Mouse (Mus musculus) heart, embryonic 16.5 days (tissue): ENCODE data around the gene Larp4. TPM values are rescaled to one million over a fixed set of nuclear protein-coding genes. Genes with fewer than 3 reads are reported as not detected.

Source experiments
- ATAC-seq: fragments of 200-750 bp; cut with Nextera tagmentation; replicated peaks from 2 replicates; pipeline ENCODE4 v1.8.0; 2017; ENCODE audit warnings: moderate number of reproducible peaks; ENCODE audit not compliant: insufficient read depth, low FRiP score; ENCODE audit errors: extremely low read depth
- H3K27ac ChIP-seq: fragments of 300-500 bp; sonication (generic); 2 replicates; pipeline ENCODE4 v1.5.1; 2014; ENCODE audit warnings: mild to moderate bottlenecking, low read length, control low read depth, moderate library complexity
- H3K27me3 ChIP-seq: fragments of 300-500 bp; sonication (generic); 2 replicates; pipeline ENCODE4 v1.6.1; 2014; ENCODE audit warnings: low read length, mixed read lengths; ENCODE audit not compliant: control insufficient read depth, insufficient read depth
- H3K36me3 ChIP-seq: fragments of 300-500 bp; sonication (generic); 2 replicates; pipeline ENCODE4 v1.6.1; 2014; ENCODE audit not compliant: control insufficient read depth, insufficient read depth
- H3K4me1 ChIP-seq: fragments of 300-500 bp; sonication (generic); 2 replicates; pipeline ENCODE4 v1.6.1; 2014; ENCODE audit warnings: low read length, mixed read lengths; ENCODE audit not compliant: control insufficient read depth, insufficient read depth
- H3K4me2 ChIP-seq: fragments of 300-500 bp; sonication (generic); 2 replicates; pipeline ENCODE4 v1.6.1; 2014; ENCODE audit warnings: low read depth, mild to moderate bottlenecking, control low read depth, low read length
- H3K4me3 ChIP-seq: fragments of 300-500 bp; sonication (generic); 2 replicates; pipeline ENCODE4 v1.5.1; 2014; ENCODE audit warnings: mild to moderate bottlenecking, control low read depth, low read length
- H3K9ac ChIP-seq: fragments of 300-500 bp; sonication (generic); 2 replicates; pipeline ENCODE4 v1.6.1; 2014; ENCODE audit warnings: low read length, control low read depth
- H3K9me3 ChIP-seq: fragments of 300-500 bp; sonication (generic); replicated peaks from 2 replicates; pipeline ENCODE4 v1.6.1; 2016; ENCODE audit warnings: low read length; ENCODE audit not compliant: control insufficient read depth
- WGBS: fragments of 180-500 bp; shearing (Covaris S2); extraction: QIAGEN DNeasy Blood & Tissue Kit; methylation state at CpG from one replicate; pipeline ENCODE4 v1.1.7; 2014; 5-methylcytosine and 5-hydroxymethylcytosine counted together
- polyA plus RNA-seq: library from polyadenylated mRNA; unstranded; fragments of >200 nt; fragmentation: Nextera tagmentation; extraction: Ambion mirVana; gene quantifications from 2 replicates; pipeline ENCODE4 v1.2.1, GENCODE M21; 2015

Gene Larp4
- polyA plus RNA-seq, 1 experiment from 2014 or later = 28.9 TPM

DNA sequence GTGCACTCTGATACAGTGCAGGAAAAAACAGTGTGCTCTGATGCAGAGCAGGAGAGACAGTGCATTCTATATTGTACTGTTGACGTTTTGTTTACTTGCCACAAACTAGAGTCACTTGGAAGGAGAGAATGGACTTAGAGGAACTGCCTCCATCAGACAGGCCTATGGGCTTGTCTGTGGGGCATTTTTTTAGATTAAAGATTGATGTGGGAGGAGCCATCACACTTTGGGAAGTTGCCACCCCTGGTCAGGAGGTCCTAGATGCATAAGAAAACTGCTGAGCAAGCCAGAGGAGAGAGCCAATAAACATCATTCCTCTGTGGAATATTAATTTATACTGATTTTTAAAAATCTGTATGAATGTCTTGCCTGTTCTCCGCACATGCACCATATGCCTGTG lies 58.3 kb downstream of the Larp4 start:
- ATAC-seq = no peak
- 76% methylated on average over 2 of the region's 2 CpGs for WGBS

DNA sequence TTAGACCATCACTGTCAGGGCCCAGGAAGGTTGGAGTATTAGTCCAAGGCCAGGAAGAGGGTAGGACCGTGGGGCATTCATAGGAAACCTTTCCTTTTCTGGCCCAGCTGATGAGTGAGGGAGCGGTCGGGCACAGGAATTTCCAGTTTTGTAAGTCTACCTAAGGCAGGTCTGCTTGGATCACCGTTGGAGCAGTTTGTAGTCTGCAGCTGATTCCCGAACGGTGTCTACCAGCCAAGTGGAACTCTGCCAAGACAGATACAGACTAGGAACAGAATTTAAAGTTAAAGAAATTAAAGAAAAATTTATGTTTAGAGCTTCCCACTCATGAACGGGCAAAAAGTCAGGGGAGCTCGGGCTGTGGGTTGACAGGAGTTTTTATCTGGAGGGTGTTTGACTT lies 59.6 kb downstream of the Larp4 start:
- H3K27ac ChIP-seq = no peak overlapping the region
- no peak overlapping the region for H3K4me2 ChIP-seq
- no peak for ATAC-seq
- WGBS = 53% methylated on average over 8 of the region's 8 CpGs
- no peak overlapping the region for H3K4me3 ChIP-seq
- H3K27me3 ChIP-seq = no peaks in the 10 kb centered on the region
- no peaks in the 10 kb centered on the region for H3K36me3 ChIP-seq
- no peaks in the 10 kb centered on the region for H3K4me1 ChIP-seq
- peaks cover 4% of the 10 kb centered on the region; the same call in 1 of the 2 replicates for H3K9me3 ChIP-seq
- H3K9ac ChIP-seq = no peak overlapping the region

More for the DNA sequence above, 58.3 kb downstream of the Larp4 start:
- H3K4me2 ChIP-seq = no peak overlapping the region
- H3K27ac ChIP-seq = no peak overlapping the region
- no peak overlapping the region for H3K4me3 ChIP-seq
- peaks cover 4% of the 10 kb centered on the region; the same call in 1 of the 2 replicates for H3K9me3 ChIP-seq
- no peaks in the 10 kb centered on the region for H3K4me1 ChIP-seq
- no peaks in the 10 kb centered on the region for H3K36me3 ChIP-seq
- H3K9ac ChIP-seq = no peak overlapping the region
- H3K27me3 ChIP-seq = no peaks in the 10 kb centered on the region

DNA sequence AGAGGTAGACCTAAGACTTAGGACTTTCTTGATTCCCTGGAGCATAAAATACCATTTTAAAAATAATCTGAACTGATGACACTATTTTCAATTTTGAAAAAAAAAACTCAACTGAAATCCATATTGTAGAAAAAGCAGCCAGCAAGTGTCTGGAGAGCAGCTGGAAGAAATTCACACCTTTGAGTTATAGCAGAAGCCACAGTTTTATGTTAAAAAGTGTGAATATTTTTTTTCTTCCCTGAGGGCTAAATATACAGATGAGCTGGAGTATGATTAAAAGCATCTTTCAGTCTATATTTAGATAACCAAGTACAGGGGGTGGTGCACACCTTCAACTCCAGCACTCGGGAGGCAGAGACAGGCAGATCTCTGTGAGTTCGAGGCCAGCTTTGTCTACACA lies 60.0 kb downstream of the Larp4 start:
- H3K9ac ChIP-seq = no peak overlapping the region
- peaks cover 4% of the 10 kb centered on the region; the same call in 1 of the 2 replicates for H3K9me3 ChIP-seq
- no peak overlapping the region for H3K4me2 ChIP-seq
- ATAC-seq = no peak
- no peak overlapping the region for H3K4me3 ChIP-seq
- no peaks in the 10 kb centered on the region for H3K27me3 ChIP-seq
- no peaks in the 10 kb centered on the region for H3K4me1 ChIP-seq
- no peaks in the 10 kb centered on the region for H3K36me3 ChIP-seq
- WGBS = 80% methylated on average over 2 of the region's 2 CpGs
- H3K27ac ChIP-seq = no peak overlapping the region

DNA sequence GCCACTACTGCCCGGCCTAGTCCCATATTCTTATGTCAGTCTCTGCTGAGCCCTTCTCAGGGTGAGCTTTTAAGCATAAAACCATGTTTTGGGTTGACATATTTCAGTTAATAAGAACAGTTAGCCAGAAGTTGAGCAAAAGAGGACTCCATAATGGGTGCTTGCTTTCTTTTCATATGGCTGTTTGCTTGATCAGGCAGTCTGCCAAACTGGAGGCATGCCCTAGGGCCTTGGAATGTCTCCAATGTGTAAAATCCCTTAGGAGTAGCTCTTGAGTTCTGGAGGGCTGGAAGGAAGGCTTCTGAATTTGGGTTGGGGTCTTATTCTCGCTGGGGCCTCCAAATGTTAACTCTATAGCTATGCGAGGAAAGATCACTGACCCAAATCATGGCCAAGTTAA lies 62.7 kb downstream of the Larp4 start:
- Histone ChIP-seq H3K4me3 (no peak overlapping the region), H3K27me3 (no peaks in the 10 kb centered on the region), H3K4me1 (no peaks in the 10 kb centered on the region), H3K4me2 (no peak overlapping the region), H3K36me3 (no peaks in the 10 kb centered on the region), H3K27ac (no peak overlapping the region), H3K9ac (no peak overlapping the region), H3K9me3 (peaks cover 4% of the 10 kb centered on the region; the same call in 1 of the 2 replicates)
- ATAC-seq = no peak
- WGBS = 79% methylated on average over 3 of the region's 3 CpGs

DNA sequence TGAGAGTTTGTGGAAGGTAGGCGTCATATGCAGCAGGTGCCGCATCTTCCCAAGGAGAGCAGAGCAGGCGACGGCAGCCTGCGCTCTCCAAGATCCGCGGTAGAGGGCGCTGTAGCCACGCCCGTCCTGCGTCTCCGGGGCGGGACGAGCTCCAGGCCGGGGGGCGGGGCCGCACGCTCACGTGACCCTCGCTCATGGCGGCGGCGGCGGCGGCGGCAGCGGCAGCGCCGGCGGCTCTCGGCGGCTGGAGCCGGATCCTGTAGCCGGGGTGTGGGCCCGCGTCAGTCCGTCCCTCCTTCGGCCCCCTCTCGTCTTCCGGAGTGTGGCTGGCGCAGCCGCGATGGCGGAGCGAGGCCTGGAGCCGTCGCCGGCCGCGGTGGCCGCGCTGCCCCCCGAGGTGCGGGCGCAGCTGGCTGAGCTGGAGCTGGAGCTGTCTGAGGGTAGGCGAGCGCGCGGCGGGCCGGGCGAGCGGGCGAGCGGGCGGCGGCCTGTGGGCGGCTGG lies 68.7 kb downstream of the Larp4 start, which contains the start of gene Dip2b:
Gene Dip2b (plus strand): TSS at position 195 of the 502 bp plus-strand sequence.
- Histone ChIP-seq H3K9me3 (no peaks in the 10 kb centered on the region), H3K36me3 (no peaks in the 10 kb centered on the region), H3K27ac (peak within 1 kb of the TSS; percentile 98), H3K27me3 (no peaks in the 10 kb centered on the region), H3K4me3 (peak within 1 kb of the TSS; percentile 89), H3K4me1 (peaks cover 26% of the 10 kb centered on the region), H3K4me2 (peak within 1 kb of the TSS; percentile 61), H3K9ac (peak within 1 kb of the TSS; percentile 97)
- peak; percentile 82 for ATAC-seq
- under 1% methylated on average over 57 of the region's 68 CpGs for WGBS

DNA sequence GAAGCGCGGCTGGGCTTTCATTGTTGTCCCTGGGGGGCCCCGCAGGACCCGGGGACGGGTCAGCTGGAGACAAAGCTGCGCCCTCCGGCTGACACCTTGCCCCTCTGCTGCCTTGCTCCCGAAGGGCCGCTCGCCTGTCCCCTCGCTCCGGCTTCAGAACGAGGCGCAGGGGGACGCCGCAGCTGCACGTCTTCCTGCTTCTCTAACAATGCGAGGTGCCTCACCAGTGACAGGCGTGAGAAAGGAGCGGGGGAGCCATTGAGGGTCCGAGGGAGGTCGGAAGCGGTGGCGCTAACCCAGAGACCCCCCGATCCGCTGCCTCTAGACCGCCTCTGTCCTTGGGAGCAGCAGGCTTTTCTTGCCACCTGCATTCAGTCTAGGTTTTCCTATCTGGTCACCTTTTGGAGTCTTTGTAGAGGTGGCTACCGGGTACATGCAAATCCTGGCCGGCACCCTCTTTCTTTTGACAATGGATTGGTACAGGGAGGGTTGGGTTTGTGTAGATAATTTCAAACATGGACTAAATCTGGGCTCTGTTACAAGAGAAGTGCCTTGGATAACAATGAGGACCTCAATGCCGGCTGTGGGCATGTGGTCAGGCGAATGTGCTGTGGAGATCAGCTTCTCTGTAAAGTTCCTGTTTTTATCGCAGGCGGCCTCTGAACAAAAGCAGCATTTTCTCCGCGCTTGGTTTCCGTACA lies 69.3 kb downstream of the Larp4 start:
- no peaks in the 10 kb centered on the region for H3K36me3 ChIP-seq
- H3K4me1 ChIP-seq = peaks cover 26% of the 10 kb centered on the region
- no peaks in the 10 kb centered on the region for H3K27me3 ChIP-seq
- H3K9ac ChIP-seq = peak overlapping the region; percentile 97
- peak overlapping the region; percentile 98 for H3K27ac ChIP-seq
- H3K9me3 ChIP-seq = no peaks in the 10 kb centered on the region
- peak overlapping the region; percentile 61 for H3K4me2 ChIP-seq
- ATAC-seq = peak; percentile 62
- under 1% methylated on average over 36 of the region's 36 CpGs for WGBS
- H3K4me3 ChIP-seq = peak overlapping the region; percentile 89

DNA sequence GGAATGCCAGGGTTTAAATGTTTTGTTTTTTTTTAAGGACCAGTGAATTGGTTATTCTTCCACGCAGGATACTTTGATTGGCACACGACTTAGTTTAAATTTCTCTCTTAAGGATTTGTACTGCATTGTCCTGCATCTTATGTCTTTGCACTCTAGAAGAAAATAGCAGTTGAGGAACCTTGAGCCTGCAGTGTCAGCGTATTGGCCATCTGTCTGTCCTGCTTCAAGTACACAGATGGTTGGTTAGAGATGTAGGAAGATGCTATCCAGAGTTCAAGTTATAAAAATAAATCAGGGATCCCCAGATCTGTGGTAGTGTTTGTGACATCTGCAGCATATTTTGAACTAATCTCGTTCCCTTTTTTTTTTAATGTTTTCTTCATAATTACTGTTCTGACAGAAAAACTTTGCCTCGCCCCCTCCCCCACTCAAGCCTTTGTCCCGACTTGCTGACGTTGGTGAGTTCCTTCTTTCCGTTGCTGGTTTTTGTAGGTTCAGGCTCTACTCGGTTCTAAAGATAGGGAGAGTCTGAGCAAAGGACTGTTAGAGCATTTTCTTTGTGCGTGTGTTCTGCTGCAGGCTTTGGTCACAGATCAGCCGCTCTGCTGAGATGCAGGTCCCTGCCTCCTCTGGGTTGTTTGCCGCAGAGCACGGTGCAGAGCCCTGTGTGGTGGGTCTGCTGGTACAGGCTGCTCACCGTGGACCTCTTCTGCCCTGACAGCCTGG lies 70.8 kb downstream of the Larp4 start:
- peak overlapping the region; percentile 34 for H3K4me3 ChIP-seq
- H3K4me1 ChIP-seq = peaks cover 32% of the 10 kb centered on the region
- H3K36me3 ChIP-seq = no peaks in the 10 kb centered on the region
- H3K9ac ChIP-seq = peak overlapping the region; percentile 49
- peak overlapping the region; percentile 61 for H3K4me2 ChIP-seq
- no peaks in the 10 kb centered on the region for H3K9me3 ChIP-seq
- H3K27ac ChIP-seq = no peak overlapping the region
- no peak for ATAC-seq
- no peaks in the 10 kb centered on the region for H3K27me3 ChIP-seq
- 23% methylated on average over 14 of the region's 14 CpGs for WGBS

DNA sequence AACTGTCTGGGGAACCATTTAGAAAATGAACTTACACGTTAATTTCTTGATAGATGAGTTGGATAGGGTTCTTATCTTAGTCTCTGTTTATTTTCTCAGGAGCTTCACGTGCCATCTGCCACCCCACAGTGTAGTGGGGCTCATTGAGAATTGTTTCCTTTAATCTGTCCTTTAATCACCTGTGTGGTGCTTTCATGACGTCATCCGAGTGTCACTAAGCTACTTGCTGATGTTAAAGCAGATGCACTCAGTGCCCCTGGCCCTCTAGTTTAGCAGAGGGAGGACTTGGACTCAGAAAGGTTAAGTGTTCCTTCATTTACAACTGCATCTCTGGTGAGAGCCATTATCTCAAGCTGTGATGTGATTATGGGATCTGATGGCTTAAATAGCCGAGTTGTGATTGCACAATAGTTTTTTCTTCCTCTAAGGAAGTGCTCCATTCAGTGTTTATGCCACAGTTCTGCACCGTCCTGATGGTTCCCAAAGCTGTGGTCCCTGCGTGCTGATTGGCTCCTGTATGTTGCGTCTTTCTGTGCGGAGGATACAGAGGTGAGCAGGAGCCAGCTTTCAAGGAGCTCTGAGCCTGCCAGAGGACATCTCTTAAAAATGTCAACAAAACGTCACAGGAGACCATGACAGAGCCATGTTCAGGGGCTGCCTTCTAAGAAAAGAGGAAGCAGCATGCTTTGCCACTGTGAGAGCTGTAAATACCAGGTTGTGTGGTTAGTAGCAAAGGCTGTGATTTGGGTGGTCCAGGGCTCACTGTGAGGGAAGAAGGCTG lies 71.6 kb downstream of the Larp4 start:
- peak overlapping the region; percentile 33; the same call in 1 of the 2 replicates for H3K27ac ChIP-seq
- H3K9me3 ChIP-seq = no peaks in the 10 kb centered on the region
- WGBS = 29% methylated on average over 10 of the region's 10 CpGs
- H3K4me1 ChIP-seq = peaks cover 35% of the 10 kb centered on the region
- H3K27me3 ChIP-seq = no peaks in the 10 kb centered on the region
- peak overlapping the region; percentile 22 for H3K4me3 ChIP-seq
- no peak for ATAC-seq
- no peaks in the 10 kb centered on the region for H3K36me3 ChIP-seq
- peak overlapping the region; percentile 61 for H3K4me2 ChIP-seq
- peak overlapping the region; percentile 49; the same call in 1 of the 2 replicates for H3K9ac ChIP-seq
